Mouse (Mus musculus): ENCODE data around the gene Ppp1r36.

The Ppp1r36 gene

GRCm38 (mm10) chr12:76417433-76417854 is at the start of gene Ppp1r36:
Gene Ppp1r36, plus strand, starts transcription at chr12:76417538.
- DNase-seq (ENCODE audit: low spot score), result no peak

- DNase-seq (ENCODE audit: low spot score), result peak; percentile 24
These were observed 49.0 kb upstream of the Ppp1r36 start for GRCm38 (mm10) chr12:76368201-76368789.

- peak; percentile 62 for DNase-seq (ENCODE audit: low spot score)
These were observed 48.5 kb upstream of the Ppp1r36 start for GRCm38 (mm10) chr12:76368790-76369205.

GRCm38 (mm10) chr12:76369206-76369977 is 47.9 kb upstream of the Ppp1r36 start, which contains the start of gene Zbtb25:
Gene Zbtb25, minus strand, starts transcription at chr12:76369602.
- DNase-seq (ENCODE audit: low spot score), result peak; percentile 74

GRCm38 (mm10) chr12:76369978-76370830 is 47.1 kb upstream of the Ppp1r36 start, which contains the start of gene Zbtb1:
Gene Zbtb1, plus strand, starts transcription at chr12:76370266.
- peak; percentile 65 for DNase-seq (ENCODE audit: low spot score)

- peak; percentile 79 for DNase-seq (ENCODE audit: low spot score)
These were observed 46.3 kb upstream of the Ppp1r36 start for GRCm38 (mm10) chr12:76370831-76371571.

- no peak for DNase-seq (ENCODE audit: low spot score)
These were observed 45.3 kb upstream of the Ppp1r36 start for GRCm38 (mm10) chr12:76372046-76372445.

GRCm38 (mm10) chr12:76372881-76373818 is 44.2 kb upstream of the Ppp1r36 start:
- no peak for DNase-seq (ENCODE audit: low spot score)

- DNase-seq (ENCODE audit: low spot score), result no peak
These were observed 43.3 kb upstream of the Ppp1r36 start for GRCm38 (mm10) chr12:76373991-76374390.

- no peak for DNase-seq (ENCODE audit: low spot score)
These were observed 42.4 kb upstream of the Ppp1r36 start for GRCm38 (mm10) chr12:76374911-76375310.

GRCm38 (mm10) chr12:76375506-76375905 is 41.8 kb upstream of the Ppp1r36 start:
- no peak for DNase-seq (ENCODE audit: low spot score)

GRCm38 (mm10) chr12:76376649-76377048 is 40.7 kb upstream of the Ppp1r36 start:
- DNase-seq (ENCODE audit: low spot score), result no peak

GRCm38 (mm10) chr12:76377059-76377458 is 40.3 kb upstream of the Ppp1r36 start:
- no peak for DNase-seq (ENCODE audit: low spot score)

- no peak for DNase-seq (ENCODE audit: low spot score)
These were observed 39.6 kb upstream of the Ppp1r36 start for GRCm38 (mm10) chr12:76377726-76378125.

GRCm38 (mm10) chr12:76378556-76378955 is 38.8 kb upstream of the Ppp1r36 start:
- no peak for DNase-seq (ENCODE audit: low spot score)

GRCm38 (mm10) chr12:76380151-76380550 is 37.2 kb upstream of the Ppp1r36 start:
- DNase-seq (ENCODE audit: low spot score), result no peak

- DNase-seq (ENCODE audit: low spot score), result no peak
These were observed 32.0 kb upstream of the Ppp1r36 start for GRCm38 (mm10) chr12:76385342-76385741.

GRCm38 (mm10) chr12:76388794-76389193 is 28.5 kb upstream of the Ppp1r36 start:
- DNase-seq (ENCODE audit: low spot score), result no peak

- no peak for DNase-seq (ENCODE audit: low spot score)
These were observed 25.6 kb upstream of the Ppp1r36 start for GRCm38 (mm10) chr12:76391595-76392271.

GRCm38 (mm10) chr12:76392979-76393378 is 24.4 kb upstream of the Ppp1r36 start:
- peak; percentile 74 for DNase-seq (ENCODE audit: low spot score)
